Mouse (Mus musculus) C2C12 (cell line): ENCODE results near the gene Pigf.

Experiments used
- CTCF ChIP-seq: IDR thresholded peaks from one replicate; pipeline ENCODE4 v1.5.1; 2011; ENCODE audit not compliant: control insufficient read depth, insufficient read depth, insufficient read length
- FOSL1 ChIP-seq: IDR thresholded peaks from one replicate; pipeline ENCODE4 v1.8.0; 2011; ENCODE audit warnings: mild to moderate bottlenecking, low read length; ENCODE audit not compliant: poor library complexity, insufficient read depth, severe bottlenecking
- MAX ChIP-seq: IDR thresholded peaks from one replicate; pipeline ENCODE4 v1.6.1; 2011; ENCODE audit warnings: mild to moderate bottlenecking, control low read depth
- MYOD1 ChIP-seq: IDR thresholded peaks from one replicate; pipeline ENCODE4 v1.6.1; 2011; ENCODE audit warnings: low read depth; ENCODE audit not compliant: control insufficient read depth, insufficient read length
- MYOG ChIP-seq: IDR thresholded peaks from one replicate; pipeline ENCODE4 v1.6.1; 2011; ENCODE audit not compliant: control insufficient read depth, insufficient read length; ENCODE audit errors: extremely low read depth
- USF1 ChIP-seq: IDR thresholded peaks from one replicate; pipeline ENCODE4 v1.6.1; 2011; ENCODE audit warnings: low read depth, mild to moderate bottlenecking, control low read depth, moderate library complexity

DNA sequence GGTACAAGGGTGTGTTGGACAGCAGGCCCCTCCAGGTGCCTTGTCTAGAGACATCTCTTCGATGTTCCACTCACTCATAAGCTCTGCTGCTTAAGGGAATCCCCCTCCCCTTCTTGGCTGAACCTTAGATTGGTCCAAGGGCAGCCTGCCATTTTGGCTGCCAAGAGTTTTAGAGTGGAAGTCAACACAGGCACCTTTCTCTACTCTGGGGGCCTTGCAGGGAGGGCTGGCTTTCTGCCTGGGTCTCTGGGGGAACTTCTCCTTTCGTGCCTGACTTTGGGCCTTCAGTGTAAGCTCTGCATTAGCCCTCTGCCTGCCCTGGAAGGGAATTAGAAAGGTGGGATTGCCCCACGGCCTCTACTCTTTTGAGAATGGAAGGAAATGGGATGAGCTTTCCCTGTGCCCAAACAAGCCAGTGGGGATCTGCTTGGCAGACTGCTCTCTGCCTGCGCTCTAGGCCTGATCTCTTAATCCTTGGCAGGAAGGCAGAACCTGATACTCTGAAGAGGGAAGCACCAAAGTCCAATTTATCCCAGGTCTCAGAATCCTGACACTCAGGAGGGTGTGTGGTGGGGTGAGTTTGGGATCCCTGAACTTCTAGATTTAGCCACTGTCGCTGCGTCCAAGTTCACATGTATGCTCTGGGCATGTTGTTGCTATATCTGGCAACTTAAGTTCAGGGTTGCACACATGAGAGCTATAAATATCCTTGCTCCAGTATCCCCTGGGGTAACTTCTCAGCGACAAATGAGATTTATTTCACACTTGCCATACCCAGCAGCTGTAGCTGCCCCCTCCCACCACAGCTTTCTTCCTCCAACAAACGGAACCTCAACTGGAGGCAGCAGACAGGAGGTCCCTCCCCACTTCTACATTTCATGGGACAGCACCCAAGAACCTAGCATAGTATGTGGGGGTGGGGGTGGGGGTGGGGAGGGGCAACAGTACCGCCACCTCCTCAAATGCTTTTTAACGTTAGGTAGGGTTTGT, 57.4 kb downstream of the Pigf start:
- TF ChIP-seq CTCF (no peak), USF1 (no peak), MAX (no peak), MYOD1 (no peak), MYOG (no peak), FOSL1 (no peak)
